Mouse (Mus musculus) 3T3-L1 (cell line): ENCODE data around the gene Pmepa1.

Experiments used
- DNase-seq: peaks from one replicate; pipeline ENCODE4 v3.0.0-alpha.2; 2015; ENCODE audit warnings: low read depth, low spot score

The Pmepa1 gene

GRCm38 (mm10) chr2:173276409-173276808 is at the start of gene Pmepa1:
Gene Pmepa1 (minus strand): TSS chr2:173276533.
- peak; percentile 82 for DNase-seq

- no peak for DNase-seq
Measured at GRCm38 (mm10) chr2:173321754-173322153, 45.4 kb upstream of the Pmepa1 start.

- peak; percentile 50 for DNase-seq
Measured at GRCm38 (mm10) chr2:173321194-173321593, 44.9 kb upstream of the Pmepa1 start.

- no peak for DNase-seq
Measured at GRCm38 (mm10) chr2:173314291-173314690, 38.0 kb upstream of the Pmepa1 start.

- DNase-seq: no peak
Measured at GRCm38 (mm10) chr2:173308486-173308885, 32.2 kb upstream of the Pmepa1 start.

GRCm38 (mm10) chr2:173307984-173308383 is 31.7 kb upstream of the Pmepa1 start:
- no peak for DNase-seq

- peak; percentile 9 for DNase-seq
Measured at GRCm38 (mm10) chr2:173307561-173307960, 31.2 kb upstream of the Pmepa1 start.

GRCm38 (mm10) chr2:173306734-173307525 is 30.6 kb upstream of the Pmepa1 start:
- DNase-seq: peak; percentile 78

- DNase-seq: no peak
Measured at GRCm38 (mm10) chr2:173305011-173305410, 28.7 kb upstream of the Pmepa1 start.

- DNase-seq: no peak
Measured at GRCm38 (mm10) chr2:173300663-173301630, 24.6 kb upstream of the Pmepa1 start.

- no peak for DNase-seq
Measured at GRCm38 (mm10) chr2:173296408-173296807, 20.1 kb upstream of the Pmepa1 start.

- DNase-seq: no peak
Measured at GRCm38 (mm10) chr2:173293042-173293441, 16.7 kb upstream of the Pmepa1 start.

GRCm38 (mm10) chr2:173292551-173292950 is 16.2 kb upstream of the Pmepa1 start:
- no peak for DNase-seq

GRCm38 (mm10) chr2:173290981-173291380 is 14.6 kb upstream of the Pmepa1 start:
- no peak for DNase-seq

- no peak for DNase-seq
Measured at GRCm38 (mm10) chr2:173289928-173290327, 13.6 kb upstream of the Pmepa1 start.

GRCm38 (mm10) chr2:173285816-173286538 is 9.6 kb upstream of the Pmepa1 start:
- no peak for DNase-seq

- DNase-seq: no peak
Measured at GRCm38 (mm10) chr2:173284771-173285170, 8.4 kb upstream of the Pmepa1 start.

- no peak for DNase-seq
Measured at GRCm38 (mm10) chr2:173282191-173282590, 5.9 kb upstream of the Pmepa1 start.

- peak; percentile 80 for DNase-seq
Measured at GRCm38 (mm10) chr2:173281021-173281937, 4.9 kb upstream of the Pmepa1 start.

- DNase-seq: no peak
Measured at GRCm38 (mm10) chr2:173278846-173279580, 2.7 kb upstream of the Pmepa1 start.
